Mouse (Mus musculus) kidney, embryonic 16.5 days (tissue): ENCODE measurements at regions not wholly inside any gene's neighbourhood (a gene's known extent, or its start where the extent isn't known, plus 50 kb on each side); places are given as distances from the start of the nearest gene placed in this dataset.

Source experiments
- ATAC-seq: fragments of 200-750 bp; cut with Nextera tagmentation; 2 replicates; pipeline ENCODE4 v1.8.0; 2017; ENCODE audit warnings: moderate TSS enrichment; ENCODE audit not compliant: low FRiP score, low TSS enrichment
- H3K27ac ChIP-seq: fragments of 300-500 bp; sonication (generic); 2 replicates; pipeline ENCODE4 v1.5.1; 2014; ENCODE audit warnings: low read length
- H3K27me3 ChIP-seq: fragments of 300-500 bp; sonication (generic); 2 replicates; pipeline ENCODE4 v1.6.1; 2014; ENCODE audit warnings: low read length, control low read depth, mixed read lengths; ENCODE audit not compliant: insufficient read depth
- H3K36me3 ChIP-seq: fragments of 300-500 bp; sonication (generic); 2 replicates; pipeline ENCODE4 v1.6.1; 2014; ENCODE audit warnings: low read length, control low read depth, mixed read lengths; ENCODE audit not compliant: insufficient read depth
- H3K4me1 ChIP-seq: fragments of 300-500 bp; sonication (generic); 2 replicates; pipeline ENCODE4 v1.6.1; 2014; ENCODE audit warnings: low read length, control low read depth, mixed read lengths; ENCODE audit not compliant: insufficient read depth
- H3K4me2 ChIP-seq: fragments of 300-500 bp; sonication (generic); replicated peaks from 2 replicates; pipeline ENCODE4 v1.6.1; 2014; ENCODE audit warnings: low read depth, low read length
- H3K4me3 ChIP-seq: fragments of 300-500 bp; sonication (generic); 2 replicates; pipeline ENCODE4 v1.5.1; 2014; ENCODE audit warnings: mild to moderate bottlenecking, low read length
- H3K9ac ChIP-seq: fragments of 300-500 bp; sonication (generic); replicated peaks from 2 replicates; pipeline ENCODE4 v1.6.1; 2014; ENCODE audit warnings: low read length
- H3K9me3 ChIP-seq: fragments of 300-500 bp; sonication (generic); 2 replicates; pipeline ENCODE4 v1.6.1; 2016; ENCODE audit warnings: low read length, control low read depth
- WGBS: fragments of 180-500 bp; shearing (Covaris S2); extraction: QIAGEN DNeasy Blood & Tissue Kit; methylation state at CpG from one replicate; pipeline ENCODE4 v1.1.7; 2014; 5-methylcytosine and 5-hydroxymethylcytosine counted together

GRCm38 (mm10) chr8:53749263-53749662 lies 110.4 kb upstream of the Neil3 start:
- H3K4me1 ChIP-seq: no peaks in the 10 kb centered on the region
- no peak for ATAC-seq
- WGBS: 79% methylated on average over 4 of the region's 4 CpGs
- no peak overlapping the region for H3K4me2 ChIP-seq
- H3K9ac ChIP-seq: no peak overlapping the region
- H3K4me3 ChIP-seq: no peak overlapping the region
- no peaks in the 10 kb centered on the region for H3K27me3 ChIP-seq
- H3K27ac ChIP-seq: no peak overlapping the region
- H3K9me3 ChIP-seq: no peaks in the 10 kb centered on the region
- H3K36me3 ChIP-seq: no peaks in the 10 kb centered on the region

- ATAC-seq: peak; percentile 80; the same call in 1 of the 2 replicates
- no peaks in the 10 kb centered on the region for H3K27me3 ChIP-seq
- no peak overlapping the region for H3K4me2 ChIP-seq
- H3K36me3 ChIP-seq: no peaks in the 10 kb centered on the region
- no peak overlapping the region for H3K4me3 ChIP-seq
- no peaks in the 10 kb centered on the region for H3K9me3 ChIP-seq
- no peak overlapping the region for H3K9ac ChIP-seq
- H3K4me1 ChIP-seq: no peaks in the 10 kb centered on the region
- H3K27ac ChIP-seq: no peak overlapping the region
These were observed 130.3 kb upstream of the Neil3 start for GRCm38 (mm10) chr8:53769211-53769610.

- Histone ChIP-seq H3K9me3 (no peaks in the 10 kb centered on the region), H3K36me3 (no peaks in the 10 kb centered on the region)
- no peak for ATAC-seq
These were observed 136.6 kb upstream of the Neil3 start for GRCm38 (mm10) chr8:53775511-53775910.

GRCm38 (mm10) chr8:53780886-53781285 lies 142.0 kb upstream of the Neil3 start:
- no peaks in the 10 kb centered on the region for H3K36me3 ChIP-seq
- no peaks in the 10 kb centered on the region for H3K27me3 ChIP-seq
- no peak overlapping the region for H3K4me2 ChIP-seq
- no peak overlapping the region for H3K9ac ChIP-seq
- 87% methylated on average over 2 of the region's 2 CpGs for WGBS
- no peak for ATAC-seq
- no peak overlapping the region for H3K4me3 ChIP-seq
- no peaks in the 10 kb centered on the region for H3K4me1 ChIP-seq
- no peaks in the 10 kb centered on the region for H3K9me3 ChIP-seq
- H3K27ac ChIP-seq: no peak overlapping the region

More at GRCm38 (mm10) chr8:53775511-53775910, 136.6 kb upstream of the Neil3 start:
- no peaks in the 10 kb centered on the region for H3K4me1 ChIP-seq
- no peaks in the 10 kb centered on the region for H3K27me3 ChIP-seq
- no peak overlapping the region for H3K9ac ChIP-seq
- H3K4me3 ChIP-seq: no peak overlapping the region
- no peak overlapping the region for H3K27ac ChIP-seq
- no peak overlapping the region for H3K4me2 ChIP-seq

- no peak for ATAC-seq
- 71% methylated on average over 4 of the region's 4 CpGs for WGBS
- Histone ChIP-seq H3K9me3 (no peaks in the 10 kb centered on the region), H3K27me3 (no peaks in the 10 kb centered on the region), H3K4me1 (no peaks in the 10 kb centered on the region), H3K9ac (no peak overlapping the region), H3K4me2 (no peak overlapping the region), H3K4me3 (no peak overlapping the region), H3K36me3 (no peaks in the 10 kb centered on the region), H3K27ac (no peak overlapping the region)
These were observed 143.0 kb upstream of the Neil3 start for GRCm38 (mm10) chr8:53781885-53782284.

GRCm38 (mm10) chr8:53788202-53788601 lies 149.3 kb upstream of the Neil3 start:
- Histone ChIP-seq H3K4me1 (no peaks in the 10 kb centered on the region), H3K36me3 (no peaks in the 10 kb centered on the region), H3K4me3 (no peak overlapping the region), H3K27me3 (no peaks in the 10 kb centered on the region), H3K27ac (no peak overlapping the region), H3K9me3 (no peaks in the 10 kb centered on the region), H3K4me2 (no peak overlapping the region), H3K9ac (no peak overlapping the region)
- WGBS: 89% methylated on average over 1 of the region's 1 CpGs
- no peak for ATAC-seq

- Histone ChIP-seq H3K9me3 (no peaks in the 10 kb centered on the region), H3K4me2 (no peak overlapping the region), H3K4me1 (no peaks in the 10 kb centered on the region), H3K9ac (no peak overlapping the region), H3K36me3 (no peaks in the 10 kb centered on the region), H3K27me3 (no peaks in the 10 kb centered on the region), H3K27ac (no peak overlapping the region), H3K4me3 (no peak overlapping the region)
- ATAC-seq: no peak
- 5% methylated on average over 1 of the region's 1 CpGs for WGBS
These were observed 182.3 kb upstream of the Neil3 start for GRCm38 (mm10) chr8:53821148-53821547.

- no peaks in the 10 kb centered on the region for H3K9me3 ChIP-seq
- 95% methylated on average over 1 of the region's 1 CpGs for WGBS
- no peak for ATAC-seq
These were observed 188.5 kb upstream of the Neil3 start for GRCm38 (mm10) chr8:53827395-53827794.

GRCm38 (mm10) chr8:53847821-53848220 lies 209.0 kb upstream of the Neil3 start:
- ATAC-seq: no peak
- H3K27ac ChIP-seq: no peak overlapping the region

More at GRCm38 (mm10) chr8:53827395-53827794, 188.5 kb upstream of the Neil3 start:
- Histone ChIP-seq H3K4me2 (no peak overlapping the region), H3K9ac (no peak overlapping the region), H3K4me3 (no peak overlapping the region), H3K27ac (no peak overlapping the region), H3K4me1 (no peaks in the 10 kb centered on the region), H3K27me3 (no peaks in the 10 kb centered on the region), H3K36me3 (no peaks in the 10 kb centered on the region)

GRCm38 (mm10) chr8:53868567-53868966 lies 208.8 kb upstream of the Vegfc start:
- no peaks in the 10 kb centered on the region for H3K27me3 ChIP-seq
- no peaks in the 10 kb centered on the region for H3K9me3 ChIP-seq
- H3K4me2 ChIP-seq: no peak overlapping the region
- no peaks in the 10 kb centered on the region for H3K36me3 ChIP-seq
- WGBS: 55% methylated on average over 1 of the region's 1 CpGs
- no peak for ATAC-seq
- H3K9ac ChIP-seq: no peak overlapping the region
- H3K4me1 ChIP-seq: no peaks in the 10 kb centered on the region
- no peak overlapping the region for H3K27ac ChIP-seq
- no peak overlapping the region for H3K4me3 ChIP-seq

More at GRCm38 (mm10) chr8:53847821-53848220, 209.0 kb upstream of the Neil3 start:
- no peaks in the 10 kb centered on the region for H3K4me1 ChIP-seq
- no peak overlapping the region for H3K9ac ChIP-seq
- H3K27me3 ChIP-seq: no peaks in the 10 kb centered on the region
- no peak overlapping the region for H3K4me3 ChIP-seq
- H3K9me3 ChIP-seq: no peaks in the 10 kb centered on the region
- no peaks in the 10 kb centered on the region for H3K36me3 ChIP-seq
- H3K4me2 ChIP-seq: no peak overlapping the region
